Mouse (Mus musculus): ENCODE data around the gene H2-T24. TPM values are rescaled to one million over a fixed set of nuclear protein-coding genes. Genes with fewer than 3 reads are reported as not detected.
A peak's percentile ranks its signal among the peaks of the same experiment; 100 is the strongest.

Gene H2-T24
- polyA plus RNA-seq, 1 experiment from 2014 or later, result 10.0 TPM

- Histone ChIP-seq H3K4me3 (replicated peaks) (no peak overlapping the region), H3K27me3 (replicated peaks) (no peaks in the 10 kb centered on the region), H3K27ac (replicated peaks) (no peak overlapping the region), H3K9me3 (replicated peaks) (no peaks in the 10 kb centered on the region), H3K4me1 (peaks cover 30% of the 10 kb centered on the region), H3K4me2 (no peak overlapping the region), H3K9ac (replicated peaks) (no peak overlapping the region), H3K36me3 (no peaks in the 10 kb centered on the region)
- ATAC-seq (ENCODE audit: low FRiP score), result no peak
- 85% methylated on average over 6 of the region's 6 CpGs for WGBS
Observed at GRCm38 (mm10) chr17:35998545-35999305, 21.6 kb downstream of the H2-T24 start.

- H3K9me3 ChIP-seq (replicated peaks), result no peaks in the 10 kb centered on the region
- H3K4me1 ChIP-seq, result peaks cover 30% of the 10 kb centered on the region
- no peak overlapping the region for H3K4me3 ChIP-seq (replicated peaks)
- no peaks in the 10 kb centered on the region for H3K27me3 ChIP-seq (replicated peaks)
- H3K36me3 ChIP-seq, result no peaks in the 10 kb centered on the region
- 61% methylated on average over 12 of the region's 12 CpGs for WGBS
- H3K9ac ChIP-seq (replicated peaks), result no peak overlapping the region; the same call in 1 of the 2 replicates
- no peak overlapping the region for H3K27ac ChIP-seq (replicated peaks)
- H3K4me2 ChIP-seq, result peak overlapping the region; percentile 13; the same call in 1 of the 2 replicates
- ATAC-seq (ENCODE audit: low FRiP score), result no peak
Observed at GRCm38 (mm10) chr17:35997713-35998510, 22.4 kb downstream of the H2-T24 start.

GRCm38 (mm10) chr17:35996949-35997348 lies 23.4 kb downstream of the H2-T24 start:
- peak overlapping the region; percentile 13 for H3K4me2 ChIP-seq
- H3K9ac ChIP-seq (replicated peaks), result no peak overlapping the region
- 2% methylated on average over 11 of the region's 11 CpGs for WGBS
- no peaks in the 10 kb centered on the region for H3K9me3 ChIP-seq (replicated peaks)
- H3K4me1 ChIP-seq, result peaks cover 30% of the 10 kb centered on the region
- no peaks in the 10 kb centered on the region for H3K36me3 ChIP-seq
- H3K27ac ChIP-seq (replicated peaks), result no peak overlapping the region
- ATAC-seq (ENCODE audit: low FRiP score), result peak; percentile 62
- H3K27me3 ChIP-seq (replicated peaks), result no peaks in the 10 kb centered on the region
- H3K4me3 ChIP-seq (replicated peaks), result no peak overlapping the region; the same call in 1 of the 2 replicates

GRCm38 (mm10) chr17:35994879-35995240 lies 25.5 kb downstream of the H2-T24 start:
- WGBS, result 2% methylated on average over 14 of the region's 14 CpGs

GRCm38 (mm10) chr17:35994175-35994878 lies 26.0 kb downstream of the H2-T24 start:
- peak overlapping the region; percentile 82 for H3K27ac ChIP-seq (replicated peaks)
- peak overlapping the region; percentile 63 for H3K9ac ChIP-seq (replicated peaks)
- no peaks in the 10 kb centered on the region for H3K27me3 ChIP-seq (replicated peaks)
- H3K4me1 ChIP-seq, result peaks cover 30% of the 10 kb centered on the region
- peak overlapping the region; percentile 63 for H3K4me2 ChIP-seq
- H3K9me3 ChIP-seq (replicated peaks), result no peaks in the 10 kb centered on the region
- H3K4me3 ChIP-seq (replicated peaks), result peak overlapping the region; percentile 56
- H3K36me3 ChIP-seq, result peaks cover 4% of the 10 kb centered on the region; the same call in 1 of the 2 replicates
- peak; percentile 84 for ATAC-seq (ENCODE audit: low FRiP score)
- 3% methylated on average over 31 of the region's 31 CpGs for WGBS

More at GRCm38 (mm10) chr17:35994879-35995240, 25.5 kb downstream of the H2-T24 start:
- peak overlapping the region; percentile 82 for H3K27ac ChIP-seq (replicated peaks)
- H3K4me2 ChIP-seq, result peak overlapping the region; percentile 63
- no peaks in the 10 kb centered on the region for H3K9me3 ChIP-seq (replicated peaks)
- H3K4me3 ChIP-seq (replicated peaks), result peak overlapping the region; percentile 56
- ATAC-seq (ENCODE audit: low FRiP score), result no peak
- peaks cover 30% of the 10 kb centered on the region for H3K4me1 ChIP-seq
- no peaks in the 10 kb centered on the region for H3K36me3 ChIP-seq
- peak overlapping the region; percentile 63 for H3K9ac ChIP-seq (replicated peaks)
- no peaks in the 10 kb centered on the region for H3K27me3 ChIP-seq (replicated peaks)

- WGBS, result 7% methylated on average over 17 of the region's 17 CpGs
- Histone ChIP-seq H3K9me3 (replicated peaks) (no peaks in the 10 kb centered on the region), H3K9ac (replicated peaks) (no peak overlapping the region), H3K4me1 (peaks cover 30% of the 10 kb centered on the region), H3K36me3 (peaks cover 10% of the 10 kb centered on the region), H3K4me2 (peak overlapping the region; percentile 63), H3K27ac (replicated peaks) (peak overlapping the region; percentile 60), H3K27me3 (replicated peaks) (no peaks in the 10 kb centered on the region), H3K4me3 (replicated peaks) (peak overlapping the region; percentile 56)
- peak; percentile 80 for ATAC-seq (ENCODE audit: low FRiP score)
Observed at GRCm38 (mm10) chr17:35993675-35994074, 26.7 kb downstream of the H2-T24 start.

GRCm38 (mm10) chr17:35991781-35992180 lies 28.6 kb downstream of the H2-T24 start:
- Histone ChIP-seq H3K36me3 (peaks cover 29% of the 10 kb centered on the region), H3K4me3 (replicated peaks) (no peak overlapping the region), H3K9ac (replicated peaks) (no peak overlapping the region), H3K9me3 (replicated peaks) (no peaks in the 10 kb centered on the region), H3K27ac (replicated peaks) (no peak overlapping the region), H3K4me1 (peaks cover 14% of the 10 kb centered on the region), H3K4me2 (no peak overlapping the region), H3K27me3 (replicated peaks) (no peaks in the 10 kb centered on the region)
- WGBS, result 57% methylated on average over 10 of the region's 10 CpGs
- no peak for ATAC-seq (ENCODE audit: low FRiP score)

- Histone ChIP-seq H3K4me2 (peak overlapping the region; percentile 80; the same call in 1 of the 2 replicates), H3K27ac (replicated peaks) (no peak overlapping the region), H3K36me3 (peaks cover 48% of the 10 kb centered on the region), H3K9me3 (replicated peaks) (no peaks in the 10 kb centered on the region), H3K27me3 (replicated peaks) (no peaks in the 10 kb centered on the region), H3K4me3 (replicated peaks) (no peak overlapping the region), H3K9ac (replicated peaks) (no peak overlapping the region), H3K4me1 (peaks cover 33% of the 10 kb centered on the region)
- 92% methylated on average over 9 of the region's 9 CpGs for WGBS
- no peak for ATAC-seq (ENCODE audit: low FRiP score)
Observed at GRCm38 (mm10) chr17:35981776-35982175, 38.6 kb downstream of the H2-T24 start.

GRCm38 (mm10) chr17:35980363-35980754 lies 40.0 kb downstream of the H2-T24 start:
- peak overlapping the region; percentile 94 for H3K4me3 ChIP-seq (replicated peaks)
- H3K4me2 ChIP-seq, result peak overlapping the region; percentile 80
- peak; percentile 15 for ATAC-seq (ENCODE audit: low FRiP score)
- peak overlapping the region; percentile 91 for H3K9ac ChIP-seq (replicated peaks)
- H3K9me3 ChIP-seq (replicated peaks), result no peaks in the 10 kb centered on the region
- WGBS, result under 1% methylated on average over 29 of the region's 29 CpGs
- H3K27me3 ChIP-seq (replicated peaks), result no peaks in the 10 kb centered on the region
- peak overlapping the region; percentile 98 for H3K27ac ChIP-seq (replicated peaks)
- H3K4me1 ChIP-seq, result peaks cover 33% of the 10 kb centered on the region
- H3K36me3 ChIP-seq, result peaks cover 38% of the 10 kb centered on the region

- H3K36me3 ChIP-seq, result peaks cover 36% of the 10 kb centered on the region
- peak within 1 kb of the TSS; percentile 94 for H3K4me3 ChIP-seq (replicated peaks)
- H3K9me3 ChIP-seq (replicated peaks), result no peaks in the 10 kb centered on the region
- peak within 1 kb of the TSS; percentile 91 for H3K9ac ChIP-seq (replicated peaks)
- peak; percentile 88 for ATAC-seq (ENCODE audit: low FRiP score)
- peaks cover 33% of the 10 kb centered on the region for H3K4me1 ChIP-seq
- H3K4me2 ChIP-seq, result peak within 1 kb of the TSS; percentile 80
- peak within 1 kb of the TSS; percentile 98 for H3K27ac ChIP-seq (replicated peaks)
- 0% methylated on average over 65 of the region's 109 CpGs for WGBS
- H3K27me3 ChIP-seq (replicated peaks), result no peaks in the 10 kb centered on the region
Observed at GRCm38 (mm10) chr17:35979401-35980362, 40.7 kb downstream of the H2-T24 start, which contains the start of the genes Gnl1 and Prr3. Gnl1 (plus strand) TSS chr17:35979851. Prr3 (minus strand) TSS chr17:35980236.

All from neural tube, embryonic 15.5 days (tissue).